Mouse (Mus musculus) E14TG2a.4 (cell line): Measurements from ENCODE around the gene Oxct1.

Experiments
- CTCF ChIP-seq: conservative IDR thresholded peaks from 2 replicates; pipeline ENCODE4 v1.5.1; 2014; ENCODE audit warnings: low read length
- NANOG ChIP-seq: IDR thresholded peaks from 2 replicates; pipeline ENCODE4 v1.6.1; 2014; ENCODE audit warnings: borderline replicate concordance, low read length, mixed read lengths
- POU5F1 ChIP-seq: IDR thresholded peaks from 2 replicates; pipeline ENCODE4 v1.6.1; 2014; ENCODE audit warnings: low read length, borderline replicate concordance

DNA sequence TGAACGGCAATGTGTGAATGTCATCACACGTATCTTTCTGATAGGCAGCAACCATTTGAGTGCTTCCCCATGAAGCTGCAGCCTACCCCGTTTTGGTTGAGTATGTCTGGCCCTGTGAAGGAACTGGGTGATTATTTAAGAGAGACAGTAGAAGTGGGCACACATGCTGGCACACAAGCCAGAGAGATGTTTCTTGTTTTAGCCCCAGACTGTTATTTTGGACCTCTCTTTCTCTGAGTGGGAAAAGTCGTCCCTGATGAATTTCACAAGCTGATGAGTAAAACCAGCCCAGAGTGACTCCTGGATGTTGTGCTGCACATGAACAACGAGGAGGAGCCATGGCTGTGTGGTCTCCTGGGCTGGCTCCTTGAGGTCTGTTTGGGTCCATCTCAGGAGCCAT is 37.4 kb downstream of the Oxct1 start:
- TF ChIP-seq CTCF = no peak
- TF ChIP-seq NANOG = no peak
- no peak for TF ChIP-seq POU5F1
